Mouse (Mus musculus): Measurements from ENCODE around the gene Slc25a36.

Gene Slc25a36

GRCm38 (mm10) chr9:97106481-97107160 lies 4.3 kb downstream of the Slc25a36 start:
- no peak for DNase-seq

DNA sequence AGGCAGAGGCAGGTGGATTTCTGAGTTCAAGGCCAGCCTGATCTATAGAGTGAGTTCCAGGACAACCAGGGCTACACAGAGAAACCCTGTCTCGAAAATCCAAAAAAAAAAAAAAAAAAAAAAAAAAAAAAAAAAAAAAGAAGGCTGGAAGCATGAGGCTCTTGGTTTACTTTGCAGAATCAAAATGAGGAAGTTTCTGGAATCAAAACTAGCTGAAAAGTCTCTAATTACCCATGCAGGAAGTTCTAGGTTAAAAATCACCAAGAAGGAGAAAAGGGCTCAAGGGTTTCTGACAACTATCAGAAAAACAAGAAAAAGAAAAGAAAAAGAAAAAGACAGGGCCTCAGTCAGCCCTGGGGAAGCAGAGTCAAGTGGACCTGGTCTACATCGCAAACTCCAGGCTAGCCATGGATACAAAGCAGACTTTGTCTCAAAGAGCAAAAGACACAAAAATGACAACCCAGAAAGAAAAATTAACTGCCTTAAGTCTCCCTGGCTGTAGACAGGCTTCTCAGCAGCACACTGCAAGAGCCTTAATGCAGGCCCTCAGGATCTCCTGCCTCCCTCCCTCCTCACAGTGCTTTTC lies 5.5 kb downstream of the Slc25a36 start:
- no peak for DNase-seq

- DNase-seq: peak; percentile 48
These were observed 7.4 kb downstream of the Slc25a36 start for GRCm38 (mm10) chr9:97103376-97104061.

DNA sequence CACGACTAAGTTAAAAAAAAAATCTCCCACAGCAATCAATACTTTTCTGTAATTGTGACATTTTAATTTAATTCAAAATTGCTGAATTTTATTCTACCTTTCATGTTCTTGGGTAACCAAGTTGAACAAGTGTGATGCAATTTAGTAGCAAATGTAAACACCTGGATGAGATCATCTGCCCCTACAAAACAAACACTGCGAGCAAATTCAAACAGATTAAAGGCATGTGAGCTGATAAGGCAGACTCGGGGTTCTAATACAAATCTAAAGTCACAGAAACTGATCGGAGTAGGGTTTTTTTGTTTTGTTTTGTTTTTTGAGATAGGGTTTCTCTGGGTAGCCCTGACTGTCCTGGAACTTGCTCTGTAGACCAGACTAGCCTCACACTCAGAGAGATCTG lies 12.0 kb downstream of the Slc25a36 start:
- no peak for DNase-seq

- no peak for DNase-seq
These were observed 14.8 kb downstream of the Slc25a36 start for GRCm38 (mm10) chr9:97096180-97096579.

DNA sequence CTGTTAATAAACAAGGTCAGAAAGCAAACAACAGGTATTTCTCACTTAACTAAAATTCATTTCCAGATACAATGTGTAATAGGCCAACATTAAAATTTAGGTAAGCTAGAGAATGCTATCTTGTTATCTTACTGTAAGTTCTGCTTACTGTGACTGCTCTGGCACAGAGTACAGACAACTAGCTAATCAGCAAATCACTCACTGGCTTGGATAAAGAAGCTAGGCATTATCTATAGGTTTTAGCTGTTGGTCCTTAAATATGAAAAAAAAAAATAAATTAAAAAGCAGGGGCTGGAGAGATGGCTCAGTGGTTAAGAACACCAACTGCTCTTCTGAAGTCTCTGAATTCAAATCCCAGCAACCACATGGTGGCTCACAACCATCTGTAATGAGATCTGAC lies 23.1 kb downstream of the Slc25a36 start:
- DNase-seq: no peak

DNA sequence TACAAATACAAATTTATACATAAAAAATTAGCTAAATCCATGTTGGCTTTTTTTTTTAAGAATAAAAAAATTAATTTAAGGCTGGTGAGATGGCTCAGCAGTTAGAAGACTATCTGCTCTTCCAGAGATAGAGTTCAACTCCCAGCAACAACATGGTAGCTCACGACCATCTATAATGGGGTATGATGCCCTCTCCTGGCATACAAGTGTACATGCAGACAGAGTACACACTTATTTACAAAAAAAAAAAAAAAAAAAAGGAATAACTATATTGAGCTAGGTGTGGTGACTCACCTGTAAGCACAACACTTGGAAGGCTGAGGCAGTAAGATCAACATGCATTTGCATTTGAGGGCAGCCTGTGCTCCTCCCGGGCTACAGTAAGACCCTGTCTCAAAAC lies 26.3 kb downstream of the Slc25a36 start:
- no peak for DNase-seq

GRCm38 (mm10) chr9:97081106-97081862 lies 29.7 kb downstream of the Slc25a36 start:
- no peak for DNase-seq

DNA sequence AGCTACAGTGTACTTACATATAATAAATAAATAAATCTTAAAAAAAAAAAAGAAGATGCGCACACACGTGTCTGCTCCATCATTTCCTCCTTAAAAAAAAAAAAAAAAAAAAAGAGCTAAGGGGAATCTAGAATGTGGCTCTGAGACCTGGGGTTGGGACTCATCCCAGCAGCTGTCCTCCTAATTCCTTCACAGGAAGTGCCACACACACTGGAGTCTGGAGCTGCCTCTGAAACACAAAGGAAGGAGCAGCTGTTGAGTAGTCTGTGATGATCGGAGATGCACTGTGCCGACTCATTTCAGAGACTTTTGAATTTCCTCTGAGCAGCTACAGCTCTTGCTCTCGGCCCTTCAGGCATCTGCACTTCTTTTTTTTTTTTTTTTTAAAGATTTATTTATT lies 41.0 kb downstream of the Slc25a36 start:
- DNase-seq: no peak

DNA sequence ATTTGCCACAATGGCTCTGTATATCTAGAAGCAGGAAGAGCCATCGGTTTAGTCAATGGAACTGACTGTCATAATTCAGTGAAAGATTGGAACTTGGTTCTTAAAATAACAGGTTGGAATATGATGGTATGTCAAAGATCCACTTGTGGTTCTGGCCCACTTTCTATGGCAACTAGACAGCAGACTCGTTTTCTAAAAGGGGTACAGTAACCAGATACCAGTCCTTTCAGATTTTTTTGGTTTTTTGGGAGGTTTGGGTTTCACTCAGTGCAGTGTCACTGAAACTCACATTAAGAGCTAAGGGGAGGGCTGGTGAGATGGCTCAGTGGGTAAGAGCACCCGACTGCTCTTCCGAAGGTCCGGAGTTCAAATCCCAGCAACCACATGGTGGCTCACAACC lies 41.5 kb downstream of the Slc25a36 start:
- no peak for DNase-seq

DNA sequence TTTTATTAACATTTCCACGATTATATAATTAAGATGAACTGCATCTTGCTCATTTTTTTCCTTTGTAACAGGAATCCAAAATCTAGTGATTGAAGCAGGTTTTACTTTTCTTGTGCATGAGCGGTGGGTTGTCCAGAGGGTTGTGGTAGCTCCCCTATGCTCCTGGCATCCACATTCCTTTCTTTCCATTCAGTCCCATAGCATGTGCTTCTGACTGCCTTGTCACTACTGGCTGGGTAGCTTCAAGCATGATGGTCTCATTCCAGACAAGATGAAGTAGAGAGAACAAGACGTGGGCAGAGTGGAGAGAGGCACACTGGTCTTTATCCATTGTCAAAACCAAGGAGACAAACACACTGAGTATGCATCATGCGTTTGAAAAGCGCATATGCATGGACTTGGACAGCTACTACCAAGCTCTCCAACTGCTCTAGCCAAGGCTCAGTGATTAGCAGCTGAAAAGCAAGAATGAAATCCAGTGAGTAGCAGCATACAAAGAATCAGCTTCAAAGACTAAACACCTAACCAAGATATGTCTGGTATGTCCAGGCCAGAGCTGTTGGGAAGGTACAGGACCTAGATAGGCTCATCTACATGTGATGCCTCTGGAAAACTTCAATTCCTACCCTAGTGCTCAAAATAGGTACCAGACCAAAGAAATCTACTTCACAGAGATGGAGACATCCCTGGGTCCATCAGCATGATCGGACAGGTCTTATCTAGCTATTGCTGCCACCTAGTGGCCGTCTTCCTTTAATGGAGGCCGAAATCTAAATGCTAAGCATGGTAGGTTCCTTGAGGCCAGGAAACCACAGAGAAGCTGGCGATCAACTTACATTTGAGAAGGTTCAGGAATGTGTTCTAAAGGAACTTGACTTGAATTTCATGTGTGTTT lies 42.5 kb downstream of the Slc25a36 start:
- peak; percentile 77 for DNase-seq

DNA sequence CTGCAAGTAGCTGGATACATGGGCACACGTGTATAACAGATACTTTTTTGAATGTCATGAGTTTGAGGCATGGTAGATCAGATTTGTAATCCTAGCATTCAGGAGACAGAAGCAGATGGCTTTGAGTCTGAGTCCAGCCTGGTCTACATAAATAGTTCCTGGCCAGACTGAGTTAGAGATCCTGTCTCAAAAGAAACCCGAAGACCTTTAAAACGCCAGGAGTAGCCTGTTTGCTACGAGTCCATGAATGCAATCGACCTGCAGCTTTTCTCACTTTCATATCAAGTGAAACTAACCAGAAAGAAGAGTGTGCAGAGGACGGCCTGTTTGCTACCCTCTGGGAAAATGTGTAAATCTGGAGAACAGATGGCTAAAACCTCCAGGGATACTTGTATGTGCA lies 43.2 kb downstream of the Slc25a36 start:
- DNase-seq: no peak

DNA sequence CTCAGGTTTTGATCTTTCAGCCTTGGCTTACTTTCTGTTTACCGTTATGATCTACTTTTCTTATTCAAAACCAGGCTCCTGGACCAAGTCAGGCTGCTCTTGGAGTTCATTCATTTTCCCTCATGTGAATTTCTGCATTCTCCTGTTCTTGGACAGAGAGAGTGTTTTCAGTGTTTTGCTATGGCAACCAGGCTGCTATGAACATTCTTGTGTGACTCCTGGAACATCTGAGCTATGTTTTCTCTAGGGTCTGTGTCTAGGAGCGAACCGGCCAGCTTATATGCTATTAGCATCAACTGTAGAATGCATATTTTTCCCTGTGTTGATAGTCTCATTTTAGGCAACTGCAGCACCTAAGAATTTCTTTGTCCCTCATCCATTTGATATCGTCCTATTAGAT lies 45.1 kb downstream of the Slc25a36 start:
- no peak for DNase-seq

DNA sequence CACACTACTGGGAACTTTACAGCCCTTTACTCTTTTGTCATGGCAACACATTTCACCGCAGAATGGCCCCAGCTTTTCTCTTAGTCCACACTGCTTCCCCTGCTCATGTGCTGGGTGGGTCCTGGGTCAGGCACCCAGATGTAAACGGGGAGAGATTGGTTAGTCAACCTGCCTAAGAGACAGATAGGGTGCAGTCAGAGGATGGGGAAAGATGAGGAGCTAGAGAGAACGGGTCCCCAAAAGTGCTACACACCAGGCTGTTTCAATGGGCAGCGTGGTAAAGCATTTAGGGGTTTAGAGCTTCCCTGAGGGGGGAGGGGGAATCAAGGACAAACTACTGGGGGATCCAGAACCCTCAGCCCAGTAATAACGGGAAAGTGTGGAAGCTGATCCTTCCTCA lies 45.7 kb downstream of the Slc25a36 start:
- DNase-seq: no peak

DNA sequence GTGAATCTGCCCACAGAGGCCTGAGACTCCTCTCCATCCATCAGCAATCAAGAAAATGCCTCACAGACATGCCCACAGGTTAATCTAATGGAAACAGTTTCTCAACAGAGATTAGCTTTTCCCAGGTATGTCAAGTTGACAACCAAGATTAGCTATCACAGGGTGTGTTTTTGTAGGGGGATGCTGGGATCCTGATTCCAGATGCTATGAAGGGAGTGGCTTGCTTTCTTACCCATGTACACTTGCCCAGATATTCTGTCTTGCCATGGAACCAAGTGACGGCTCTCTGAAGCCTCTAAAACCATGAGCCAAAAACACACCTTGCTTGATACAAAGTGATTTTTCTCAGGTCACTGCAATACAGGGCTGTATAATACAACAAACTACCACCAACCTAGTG lies 46.8 kb downstream of the Slc25a36 start:
- no peak for DNase-seq

GRCm38 (mm10) chr9:97061696-97062095 lies 49.3 kb downstream of the Slc25a36 start:
- no peak for DNase-seq

- DNase-seq: no peak
These were observed 54.2 kb downstream of the Slc25a36 start for GRCm38 (mm10) chr9:97056541-97057338.

DNA sequence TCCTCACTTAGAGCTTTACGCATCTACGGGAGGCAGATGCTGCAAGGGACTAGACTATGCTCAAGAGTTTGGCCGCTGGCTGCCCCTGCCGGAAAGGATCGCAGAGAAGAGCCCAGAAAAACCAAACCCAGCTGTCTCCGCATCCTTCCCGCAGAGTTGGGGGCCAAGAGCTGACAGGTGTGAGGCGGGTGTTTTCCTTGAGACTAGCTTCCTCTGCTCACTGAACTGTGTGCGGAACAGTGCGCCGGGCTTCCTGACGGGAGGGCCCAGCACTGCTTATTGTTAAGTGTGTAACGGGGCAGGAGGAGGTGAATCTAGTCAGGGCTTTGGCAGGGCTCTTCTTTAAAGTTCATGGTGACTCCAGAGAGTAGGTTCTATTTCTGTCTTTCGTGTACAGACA lies 55.1 kb downstream of the Slc25a36 start:
- DNase-seq: no peak

DNA sequence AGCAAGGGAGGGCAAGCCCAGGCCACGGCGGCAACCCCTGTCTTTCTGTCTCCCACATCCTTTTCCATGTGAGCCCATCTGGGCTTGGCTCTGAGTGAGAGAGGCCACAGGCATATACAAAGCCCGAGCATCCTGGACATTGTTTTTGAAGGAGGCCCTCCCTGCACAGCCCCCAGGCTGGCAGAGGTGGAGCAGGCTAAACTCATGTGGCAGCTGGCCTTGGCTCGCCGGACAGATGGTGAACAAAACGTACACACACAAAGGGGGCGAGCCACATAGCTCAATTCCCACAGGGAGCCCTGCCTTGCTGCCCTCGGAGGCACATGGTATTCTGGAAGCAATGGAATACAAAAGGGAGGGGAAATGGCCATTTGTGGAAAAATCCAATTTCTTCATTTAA lies 59.8 kb downstream of the Slc25a36 start:
- no peak for DNase-seq

DNA sequence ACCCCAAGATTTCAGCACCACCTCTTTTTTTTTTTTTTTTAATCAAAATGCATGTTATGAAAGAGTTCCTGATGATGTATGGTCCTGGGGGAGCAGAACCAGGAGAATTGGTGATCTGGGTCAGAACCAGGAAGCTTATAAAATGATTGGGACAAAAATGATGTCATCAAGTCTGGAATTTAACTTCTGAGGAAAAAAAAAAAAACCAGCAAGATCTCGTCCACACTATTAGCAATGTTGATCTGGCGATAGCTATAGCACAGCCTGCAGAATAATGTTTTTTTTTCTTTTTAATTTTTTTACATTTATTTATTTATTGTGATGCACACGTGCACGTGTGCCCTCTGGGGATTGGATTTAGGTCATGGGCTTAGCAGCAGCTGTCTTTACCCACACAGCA lies 64.7 kb downstream of the Slc25a36 start:
- no peak for DNase-seq

- no peak for DNase-seq
These were observed 69.3 kb downstream of the Slc25a36 start for GRCm38 (mm10) chr9:97041633-97042032.

DNA sequence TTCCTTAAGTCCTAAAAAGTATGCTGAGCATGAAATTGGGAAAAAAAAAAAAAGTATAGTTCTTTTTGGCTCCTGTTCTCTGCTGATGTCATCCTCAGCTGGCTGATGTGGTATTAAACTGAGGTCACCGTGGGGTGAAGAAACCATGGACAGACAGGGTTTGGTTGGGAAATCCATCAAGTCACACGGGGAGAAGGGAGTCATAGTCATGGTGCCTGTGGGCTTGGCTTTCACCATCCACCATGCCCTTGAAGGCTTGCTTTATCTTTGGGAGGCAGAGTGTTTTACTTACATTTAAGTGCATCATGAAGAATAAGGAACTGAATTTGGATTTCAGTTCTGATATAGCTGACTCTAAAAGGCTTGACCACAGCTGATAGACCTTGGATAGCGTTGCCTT lies 72.9 kb downstream of the Slc25a36 start:
- DNase-seq: no peak

Measured in liver (tissue).